Mouse (Mus musculus) neural tube, postnatal 0 days (tissue): ENCODE results near the gene Tcf7l2. TPM values are rescaled to one million over a fixed set of nuclear protein-coding genes. Genes with fewer than 3 reads are reported as not detected.

ENCODE experiments used
- polyA plus RNA-seq: library from polyadenylated mRNA; unstranded; fragments of >200 nt; fragmentation: Nextera tagmentation; extraction: Ambion mirVana; gene quantifications from 2 replicates; pipeline ENCODE4 v1.2.1, GENCODE M21; 2015

The Tcf7l2 gene
- 21.8 and 28.9 TPM in 2 replicates for polyA plus RNA-seq

DNA sequence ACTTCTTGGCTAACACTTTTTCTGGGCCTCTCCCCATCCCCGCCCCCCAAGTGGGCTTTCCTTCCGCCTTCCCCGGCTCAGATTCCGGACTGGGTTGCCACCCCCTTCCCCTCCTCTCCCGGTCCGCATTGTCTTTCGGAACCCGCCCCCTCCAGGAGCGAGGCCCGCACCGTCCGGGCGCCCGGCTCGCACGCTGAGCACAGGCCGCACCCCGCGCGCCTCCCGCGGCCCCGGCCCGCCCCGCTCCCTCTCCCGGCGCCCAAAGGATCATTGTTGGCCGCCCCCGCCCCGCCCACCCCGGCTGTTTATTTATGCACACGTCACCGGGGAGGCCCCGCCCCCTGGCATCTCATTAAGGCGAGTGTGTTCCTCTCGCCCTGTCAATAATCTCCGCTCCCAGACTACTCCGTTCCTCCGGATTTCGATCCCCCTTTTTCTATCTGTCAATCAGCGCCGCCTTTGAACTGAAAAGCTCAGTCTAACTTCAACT is at the start of gene Tcf7l2:
Gene Tcf7l2, plus strand, starts transcription at position 382 of the 490 bp plus-strand sequence.

